Mouse (Mus musculus) megakaryocyte progenitor cell, adult 5-6 weeks (primary cell): Measurements from ENCODE around the gene Fbxw21. TPM values are rescaled to one million over a fixed set of nuclear protein-coding genes. Genes with fewer than 3 reads are reported as not detected.
A peak's percentile ranks its signal among the peaks of the same experiment; 100 is the strongest.

Experiments
- ATAC-seq: replicated peaks from 2 replicates; pipeline ENCODE4 v1.8.0; 2016; ENCODE audit warnings: mild to moderate bottlenecking, moderate TSS enrichment, inconsistent platforms; ENCODE audit not compliant: poor library complexity
- total RNA-seq, 2 experiments: library from RNA; stranded (forward) in 1 of 2; stranded (reverse) in 1 of 2; fragments of 157-497, 149-512 nt in 1 of 2; fragments of 200-1000 nt in 1 of 2; gene quantifications; 2 replicates each; pipeline versions ENCODE4 v1.2.3 to v1.2.4; 2015 to 2017

Fbxw21 gene
- total RNA-seq, 2 experiments from 2014 or later = not detected

- no peak for ATAC-seq
These were observed 48.5 kb downstream of the Fbxw21 start for GRCm38 (mm10) chr9:109113331-109113730.

- ATAC-seq = no peak
These were observed 50.2 kb downstream of the Fbxw21 start for GRCm38 (mm10) chr9:109111591-109111990.

- ATAC-seq = no peak
These were observed 50.7 kb downstream of the Fbxw21 start for GRCm38 (mm10) chr9:109111101-109111500.

GRCm38 (mm10) chr9:109110240-109110639 is 51.6 kb downstream of the Fbxw21 start:
- ATAC-seq = no peak

GRCm38 (mm10) chr9:109107341-109107740 is 54.5 kb downstream of the Fbxw21 start:
- no peak for ATAC-seq

- no peak for ATAC-seq
These were observed 56.2 kb downstream of the Fbxw21 start for GRCm38 (mm10) chr9:109105648-109106047.

GRCm38 (mm10) chr9:109105011-109105410 is 56.8 kb downstream of the Fbxw21 start:
- no peak for ATAC-seq

- ATAC-seq = no peak
These were observed 57.8 kb downstream of the Fbxw21 start for GRCm38 (mm10) chr9:109104083-109104482.

GRCm38 (mm10) chr9:109103250-109103649 is 58.6 kb downstream of the Fbxw21 start:
- peak; percentile 27 for ATAC-seq

- ATAC-seq = no peak
These were observed 59.3 kb downstream of the Fbxw21 start for GRCm38 (mm10) chr9:109102541-109102940.

GRCm38 (mm10) chr9:109101933-109102445 is 59.9 kb downstream of the Fbxw21 start:
- ATAC-seq = no peak

GRCm38 (mm10) chr9:109100307-109100928 is 61.4 kb downstream of the Fbxw21 start:
- peak; percentile 35 for ATAC-seq

GRCm38 (mm10) chr9:109098969-109099368 is 62.9 kb downstream of the Fbxw21 start:
- no peak for ATAC-seq

- no peak for ATAC-seq
These were observed 63.5 kb downstream of the Fbxw21 start for GRCm38 (mm10) chr9:109098366-109098765.

- no peak for ATAC-seq
These were observed 64.0 kb downstream of the Fbxw21 start for GRCm38 (mm10) chr9:109097831-109098230.

GRCm38 (mm10) chr9:109097291-109097690 is 64.5 kb downstream of the Fbxw21 start:
- no peak for ATAC-seq

- no peak for ATAC-seq
These were observed 65.0 kb downstream of the Fbxw21 start for GRCm38 (mm10) chr9:109096856-109097255.

GRCm38 (mm10) chr9:109096251-109096661 is 65.6 kb downstream of the Fbxw21 start:
- no peak for ATAC-seq

GRCm38 (mm10) chr9:109095137-109095982 is 66.5 kb downstream of the Fbxw21 start, which contains the start of gene Plxnb1:
Gene Plxnb1 (plus strand): TSS chr9:109095389.
- ATAC-seq = peak; percentile 49

- peak; percentile 12; the same call in 1 of the 2 replicates for ATAC-seq
These were observed 67.2 kb downstream of the Fbxw21 start for GRCm38 (mm10) chr9:109094553-109095136.

- ATAC-seq = no peak
These were observed 67.9 kb downstream of the Fbxw21 start for GRCm38 (mm10) chr9:109093786-109094552.
